Mouse (Mus musculus) embryonic facial prominence, embryonic 11.5 days (tissue): Measurements from ENCODE around the gene Mtfr1l. TPM values are rescaled to one million over a fixed set of nuclear protein-coding genes. Genes with fewer than 3 reads are reported as not detected.
A peak's percentile ranks its signal among the peaks of the same experiment; 100 is the strongest.
"Not testable (repeated sequence)": the region's sequence is repeated elsewhere in the genome, so short reads cannot be mapped to it uniquely, and the experiment has no call there.

Experiments
- ATAC-seq: fragments of 200-750 bp; cut with Nextera tagmentation; replicated peaks from 2 replicates; pipeline ENCODE4 v1.8.0; 2017; ENCODE audit warnings: low read depth; ENCODE audit not compliant: insufficient number of reproducible peaks, low FRiP score, low TSS enrichment
- DNase-seq: peaks from one replicate; pipeline ENCODE4 v3.0.0-alpha.2; 2015; ENCODE audit warnings: low spot score
- H3K27ac ChIP-seq: fragments of 300-500 bp; sonication (generic); replicated peaks from 2 replicates; pipeline ENCODE4 v1.5.1; 2014; ENCODE audit warnings: mild to moderate bottlenecking, low read depth, low read length, control low read depth
- H3K27me3 ChIP-seq: fragments of 300-500 bp; sonication (generic); 2 replicates; pipeline ENCODE4 v1.6.1; 2014; ENCODE audit warnings: mild to moderate bottlenecking, low read length, moderate library complexity, mixed read lengths; ENCODE audit not compliant: control insufficient read depth, insufficient read depth
- H3K36me3 ChIP-seq: fragments of 300-500 bp; sonication (generic); replicated peaks from 2 replicates; pipeline ENCODE4 v1.6.1; 2014; ENCODE audit warnings: low read depth, mild to moderate bottlenecking, low read length, moderate library complexity, mixed read lengths; ENCODE audit not compliant: control insufficient read depth, insufficient read depth
- H3K4me1 ChIP-seq: fragments of 300-500 bp; sonication (generic); 2 replicates; pipeline ENCODE4 v1.6.1; 2014; ENCODE audit warnings: low read length, mixed read lengths; ENCODE audit not compliant: control insufficient read depth, insufficient read depth
- H3K4me2 ChIP-seq: fragments of 300-500 bp; sonication (generic); 2 replicates; pipeline ENCODE4 v1.6.1; 2014; ENCODE audit warnings: low read depth, mild to moderate bottlenecking, control low read depth, low read length, moderate library complexity
- H3K4me3 ChIP-seq: fragments of 300-500 bp; sonication (generic); 2 replicates; pipeline ENCODE4 v1.5.1; 2014; ENCODE audit warnings: low read depth, low read length, control low read depth
- H3K9ac ChIP-seq: fragments of 300-500 bp; sonication (generic); replicated peaks from 2 replicates; pipeline ENCODE4 v1.6.1; 2014; ENCODE audit warnings: mild to moderate bottlenecking, control low read depth, low read length
- H3K9me3 ChIP-seq: fragments of 300-500 bp; sonication (generic); replicated peaks from 2 replicates; pipeline ENCODE4 v1.6.1; 2016; ENCODE audit warnings: mild to moderate bottlenecking, low read length, inconsistent platforms, mixed read lengths; ENCODE audit not compliant: control insufficient read depth
- WGBS: fragments of 180-500 bp; shearing (Covaris S2); extraction: QIAGEN DNeasy Blood & Tissue Kit; methylation state at CpG from one replicate; pipeline ENCODE4 v1.1.7; 2014; 5-methylcytosine and 5-hydroxymethylcytosine counted together
- polyA plus RNA-seq: library from polyadenylated mRNA; unstranded; fragments of >200 nt; fragmentation: Nextera tagmentation; extraction: Ambion mirVana; gene quantifications from 2 replicates; pipeline ENCODE4 v1.2.1, GENCODE M21; 2014

The Mtfr1l gene
- polyA plus RNA-seq, 1 experiment from 2014 or later = 138 TPM

DNA sequence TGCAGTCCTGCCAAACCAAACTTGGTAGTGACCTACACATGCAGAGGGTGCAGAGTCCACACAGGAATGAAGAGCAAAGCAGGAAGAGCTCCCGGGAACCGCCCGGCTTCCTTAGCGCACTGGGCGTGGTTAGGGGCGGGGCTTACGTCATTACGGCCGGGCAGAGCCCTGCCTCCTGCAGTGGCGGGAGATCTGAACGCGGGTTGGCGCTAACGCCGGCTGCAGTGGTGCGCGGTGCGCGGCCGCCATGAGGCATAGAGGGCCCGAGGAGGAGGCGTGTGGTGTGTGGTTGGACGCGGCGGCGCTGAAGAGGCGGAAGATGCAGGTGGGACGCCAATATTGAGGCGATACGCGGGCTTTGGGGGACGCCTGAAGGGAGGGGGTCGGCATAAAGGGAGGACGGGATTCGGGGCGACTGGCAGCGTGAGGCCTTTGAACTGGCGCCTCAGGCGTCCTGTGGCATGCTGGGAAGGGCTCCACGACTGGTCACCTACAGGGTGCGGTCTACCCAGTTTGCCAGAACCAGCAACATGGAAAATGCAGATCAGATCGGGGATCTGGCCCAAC, 24.3 kb downstream of the Mtfr1l start, which contains the start of gene Aunip:
Gene Aunip, plus strand, starts transcription at position 155 of the 567 bp plus-strand sequence.
- H3K36me3 ChIP-seq = no peaks in the 10 kb centered on the region
- H3K4me3 ChIP-seq = peak within 1 kb of the TSS; percentile 67
- ATAC-seq (peak; percentile 92), DNase-seq (peak; percentile 98)
- WGBS = 0% methylated on average over 42 of the region's 42 CpGs
- H3K27me3 ChIP-seq = no peaks in the 10 kb centered on the region
- H3K4me1 ChIP-seq = no peaks in the 10 kb centered on the region
- H3K4me2 ChIP-seq = peak within 1 kb of the TSS; percentile 83
- no peaks in the 10 kb centered on the region for H3K9me3 ChIP-seq
- H3K27ac ChIP-seq = peak within 1 kb of the TSS; percentile 28; the same call in 1 of the 2 replicates
- H3K9ac ChIP-seq = peak within 1 kb of the TSS; percentile 76

DNA sequence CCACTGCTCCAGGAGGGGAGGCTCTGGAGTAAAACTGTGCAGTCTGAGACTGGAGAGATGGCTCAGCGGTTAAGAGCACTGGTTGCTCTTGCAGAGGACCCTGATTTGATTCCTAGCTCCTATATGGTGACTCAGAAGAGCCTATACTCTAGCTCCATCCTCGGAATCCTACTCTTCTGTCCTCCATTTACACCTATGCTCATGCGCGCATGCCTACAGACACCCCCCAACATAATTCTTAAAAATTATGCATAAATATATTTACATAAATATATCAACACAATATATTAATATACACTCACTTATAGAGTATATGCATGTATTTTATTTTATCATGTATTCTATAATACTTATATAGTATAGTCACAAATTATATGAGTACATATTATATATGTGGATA, 24.8 kb downstream of the Mtfr1l start:
- no peak overlapping the region for H3K9ac ChIP-seq
- DNase-seq (no peak), ATAC-seq (0 out of 2 replicates have a peak, but pooled peaks have one; percentile 25)
- H3K9me3 ChIP-seq = no peaks in the 10 kb centered on the region
- H3K4me1 ChIP-seq = no peaks in the 10 kb centered on the region
- peak overlapping the region; percentile 67; the same call in 1 of the 2 replicates for H3K4me3 ChIP-seq
- no peak overlapping the region for H3K4me2 ChIP-seq
- no peaks in the 10 kb centered on the region for H3K27me3 ChIP-seq
- WGBS = 76% methylated on average over 4 of the region's 4 CpGs
- no peaks in the 10 kb centered on the region for H3K36me3 ChIP-seq
- no peak overlapping the region for H3K27ac ChIP-seq

DNA sequence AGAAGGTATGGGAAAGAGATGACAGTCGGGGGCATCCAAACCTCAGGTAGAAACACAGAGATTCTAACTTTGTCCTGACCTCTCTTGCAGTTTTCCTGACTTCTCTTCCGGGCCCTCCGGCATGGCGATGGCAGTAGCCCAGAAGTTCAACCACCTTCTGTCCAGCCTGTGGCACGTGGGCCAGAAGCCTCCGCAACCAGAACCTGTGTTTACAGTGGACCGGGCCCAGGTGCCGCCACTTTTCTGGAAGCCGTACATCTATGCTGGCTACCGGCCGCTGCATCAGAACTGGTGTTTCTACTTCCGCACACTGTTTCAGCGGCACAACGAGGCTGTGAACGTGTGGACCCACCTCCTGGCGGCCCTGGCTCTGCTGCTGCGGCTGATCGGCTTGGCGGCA, 28.5 kb downstream of the Mtfr1l start:
- 87% methylated on average over 19 of the region's 19 CpGs for WGBS

DNA sequence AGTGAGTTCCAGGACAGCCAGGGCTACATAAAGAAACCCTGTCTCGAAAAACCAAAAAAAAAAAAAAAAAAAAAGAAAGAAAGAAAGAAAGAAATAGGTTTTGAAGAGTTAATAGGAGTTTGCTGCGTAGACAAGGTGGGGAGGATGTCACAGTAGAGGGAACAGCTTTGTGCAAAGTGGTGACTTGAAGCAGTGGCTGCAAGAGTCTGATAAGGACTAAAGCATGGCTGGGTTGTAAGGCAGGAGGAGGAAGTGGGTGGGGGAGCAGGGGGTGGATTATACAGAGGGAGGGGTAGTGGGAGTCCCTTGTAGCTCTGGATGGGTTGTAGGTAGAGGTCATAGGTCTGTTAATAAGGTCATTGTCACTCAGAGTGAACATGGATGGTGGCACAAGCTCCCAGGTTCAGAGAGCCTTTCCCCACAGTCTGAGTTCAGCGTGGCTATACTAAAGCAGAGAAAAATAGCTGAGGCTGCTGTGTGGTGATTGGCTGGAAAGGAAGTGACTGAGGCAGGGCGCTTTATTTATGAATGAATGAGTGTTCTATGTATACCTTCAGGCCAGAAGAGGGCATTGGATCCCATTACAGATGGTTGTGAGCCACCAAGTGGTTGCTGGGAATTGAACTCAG, 29.1 kb downstream of the Mtfr1l start:
- H3K9me3 ChIP-seq = no peaks in the 10 kb centered on the region
- H3K9ac ChIP-seq = no peak overlapping the region
- H3K27me3 ChIP-seq = no peaks in the 10 kb centered on the region
- no peaks in the 10 kb centered on the region for H3K4me1 ChIP-seq
- no peak for ATAC-seq
- H3K27ac ChIP-seq = no peak overlapping the region
- no peak for DNase-seq
- WGBS = 80% methylated on average over 3 of the region's 4 CpGs
- no peaks in the 10 kb centered on the region for H3K36me3 ChIP-seq
- no peak overlapping the region for H3K4me3 ChIP-seq
- H3K4me2 ChIP-seq = no peak overlapping the region

More for the DNA sequence above, 28.5 kb downstream of the Mtfr1l start:
- Histone ChIP-seq H3K27ac (no peak overlapping the region), H3K27me3 (no peaks in the 10 kb centered on the region), H3K36me3 (no peaks in the 10 kb centered on the region), H3K9ac (no peak overlapping the region), H3K4me3 (no peak overlapping the region), H3K4me2 (no peak overlapping the region), H3K9me3 (no peaks in the 10 kb centered on the region), H3K4me1 (no peaks in the 10 kb centered on the region)
- no peak for ATAC-seq
- no peak for DNase-seq

DNA sequence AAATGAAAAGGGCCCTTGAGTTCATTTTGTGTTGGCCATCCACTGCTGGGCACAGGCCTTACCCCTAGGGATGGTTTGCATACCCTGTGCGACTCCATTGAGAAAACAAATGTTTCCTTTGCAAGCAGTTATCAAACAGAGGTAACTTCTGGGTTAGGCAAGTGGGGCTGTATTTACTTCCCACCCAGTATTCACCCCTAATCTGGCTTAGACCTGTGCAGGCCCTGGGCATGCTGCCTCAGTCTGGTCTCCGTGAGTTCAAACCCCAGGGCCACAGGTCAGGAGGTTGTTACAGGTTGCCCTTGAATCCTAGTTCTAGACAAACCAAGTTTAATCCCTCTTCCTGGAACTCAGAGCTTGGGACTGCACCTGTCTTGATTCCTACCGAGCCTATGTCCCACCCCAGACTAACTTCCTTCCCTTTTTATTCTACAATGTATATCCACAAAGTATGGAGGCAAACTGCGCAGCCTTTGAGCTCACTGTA, 29.8 kb downstream of the Mtfr1l start:
- Histone ChIP-seq H3K4me2 (no peak overlapping the region), H3K4me3 (no peak overlapping the region), H3K36me3 (no peaks in the 10 kb centered on the region), H3K9ac (no peak overlapping the region), H3K27ac (no peak overlapping the region), H3K4me1 (no peaks in the 10 kb centered on the region), H3K9me3 (no peaks in the 10 kb centered on the region), H3K27me3 (no peaks in the 10 kb centered on the region)
- ATAC-seq (no peak), DNase-seq (no peak)
- 86% methylated on average over 4 of the region's 4 CpGs for WGBS

DNA sequence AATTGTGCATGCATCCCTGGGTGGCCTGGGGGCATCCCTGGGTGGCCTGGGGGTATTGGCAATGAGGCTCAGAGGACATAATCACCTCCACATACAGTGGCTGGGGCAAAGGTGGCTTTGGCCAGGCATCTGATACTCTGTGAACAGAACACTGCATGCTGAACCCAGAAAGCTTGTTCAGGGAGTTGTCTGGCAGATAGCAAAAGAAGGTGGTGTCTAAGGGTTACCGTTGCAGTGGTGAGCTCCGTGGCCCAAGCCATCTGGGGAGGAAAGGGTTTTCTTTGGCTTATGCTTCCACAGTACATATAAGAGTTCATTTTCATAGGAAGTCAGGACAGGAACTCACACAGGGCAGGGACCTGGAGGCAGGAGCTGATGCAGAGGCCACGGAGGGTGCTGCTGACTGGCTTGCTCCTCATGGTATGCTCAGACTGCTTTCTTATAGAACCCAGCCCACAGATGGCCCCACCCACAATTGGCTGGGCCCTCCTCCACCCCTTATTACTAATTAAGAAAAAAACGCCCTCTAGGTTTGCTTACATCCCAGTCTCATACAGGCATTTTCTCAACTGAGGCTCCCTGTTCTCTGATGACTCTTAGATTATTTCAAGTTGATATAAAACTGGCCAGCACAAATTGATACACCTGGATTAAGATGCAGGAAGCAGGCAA, 31.4 kb downstream of the Mtfr1l start:
- no peaks in the 10 kb centered on the region for H3K36me3 ChIP-seq
- DNase-seq (no peak), ATAC-seq (no peak)
- no peak overlapping the region for H3K9ac ChIP-seq
- H3K4me1 ChIP-seq = no peaks in the 10 kb centered on the region
- no peak overlapping the region for H3K4me2 ChIP-seq
- no peaks in the 10 kb centered on the region for H3K9me3 ChIP-seq
- H3K27ac ChIP-seq = no peak overlapping the region
- H3K27me3 ChIP-seq = no peaks in the 10 kb centered on the region
- H3K4me3 ChIP-seq = no peak overlapping the region
- 81% methylated on average over 4 of the region's 4 CpGs for WGBS

DNA sequence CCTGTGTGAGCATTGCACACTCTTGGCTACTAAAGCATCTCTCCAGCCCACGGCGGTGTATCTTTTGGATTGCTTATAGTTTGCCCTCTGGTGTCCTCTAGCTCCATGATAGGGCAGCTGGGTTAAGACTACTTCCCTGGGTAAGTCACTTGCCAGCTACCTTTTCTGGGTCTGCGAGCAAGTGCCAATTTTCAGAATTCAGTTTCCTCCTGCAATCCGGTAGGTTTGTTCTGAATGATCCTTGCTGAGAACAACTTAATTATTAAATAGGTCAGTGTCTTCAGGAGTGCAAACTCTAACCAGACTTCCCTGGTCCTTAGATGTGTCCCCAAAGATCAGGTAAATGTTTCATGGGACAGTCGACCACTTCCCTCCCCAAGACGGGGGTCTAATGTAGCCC, 34.1 kb downstream of the Mtfr1l start:
- ATAC-seq (no peak), DNase-seq (no peak)
- H3K4me1 ChIP-seq = peaks cover 5% of the 10 kb centered on the region
- no peak overlapping the region for H3K27ac ChIP-seq
- H3K4me2 ChIP-seq = no peak overlapping the region
- H3K36me3 ChIP-seq = no peaks in the 10 kb centered on the region
- H3K9me3 ChIP-seq = no peaks in the 10 kb centered on the region
- 91% methylated on average over 6 of the region's 6 CpGs for WGBS
- no peak overlapping the region for H3K9ac ChIP-seq
- no peaks in the 10 kb centered on the region for H3K27me3 ChIP-seq
- H3K4me3 ChIP-seq = no peak overlapping the region

DNA sequence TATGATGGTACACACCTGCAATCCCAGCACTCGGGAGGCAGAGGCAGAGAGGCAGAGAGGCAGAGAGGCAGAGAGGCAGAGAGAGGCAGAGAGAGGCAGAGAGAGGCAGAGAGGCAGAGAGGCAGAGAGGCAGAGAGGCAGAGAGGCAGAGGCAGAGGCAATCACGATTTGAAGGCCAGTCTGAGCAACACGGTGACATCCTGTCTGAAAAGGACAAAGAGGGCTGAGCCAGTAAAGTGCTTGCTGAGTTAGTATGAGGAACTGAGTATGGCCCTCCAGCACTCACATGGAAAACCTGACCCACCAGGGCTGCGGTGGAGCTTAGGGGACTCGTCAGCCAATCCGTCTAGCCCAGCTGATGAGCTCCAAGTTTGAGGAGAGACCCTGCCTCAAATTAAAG, 36.2 kb downstream of the Mtfr1l start:
- not testable (repeated sequence) for H3K27me3 ChIP-seq, H3K9me3 ChIP-seq, DNase-seq, H3K36me3 ChIP-seq, H3K4me2 ChIP-seq, H3K4me1 ChIP-seq, ATAC-seq, H3K27ac ChIP-seq, H3K4me3 ChIP-seq, H3K9ac ChIP-seq
- WGBS = 90% methylated on average over 6 of the region's 6 CpGs
